Mouse (Mus musculus) thymus, adult 2 months (tissue): Measurements from ENCODE around the gene Fli1.

Experiments used
- CTCF ChIP-seq: fragments of 200-500 bp; IDR thresholded peaks from 2 replicates; pipeline ENCODE4 v1.5.1; 2012; ENCODE audit warnings: mild to moderate bottlenecking, control low read depth, low read length, moderate library complexity, borderline replicate concordance; ENCODE audit not compliant: control insufficient read depth, poor library complexity, insufficient read depth; ENCODE audit errors: extremely low read depth
- POLR2A ChIP-seq: fragments of 200-500 bp; IDR thresholded peaks from 2 replicates; pipeline ENCODE4 v1.6.1; 2012; ENCODE audit warnings: mild to moderate bottlenecking, low read length, control low read depth, moderate library complexity; ENCODE audit not compliant: control insufficient read depth, poor library complexity, insufficient read depth; ENCODE audit errors: extremely low read depth

DNA sequence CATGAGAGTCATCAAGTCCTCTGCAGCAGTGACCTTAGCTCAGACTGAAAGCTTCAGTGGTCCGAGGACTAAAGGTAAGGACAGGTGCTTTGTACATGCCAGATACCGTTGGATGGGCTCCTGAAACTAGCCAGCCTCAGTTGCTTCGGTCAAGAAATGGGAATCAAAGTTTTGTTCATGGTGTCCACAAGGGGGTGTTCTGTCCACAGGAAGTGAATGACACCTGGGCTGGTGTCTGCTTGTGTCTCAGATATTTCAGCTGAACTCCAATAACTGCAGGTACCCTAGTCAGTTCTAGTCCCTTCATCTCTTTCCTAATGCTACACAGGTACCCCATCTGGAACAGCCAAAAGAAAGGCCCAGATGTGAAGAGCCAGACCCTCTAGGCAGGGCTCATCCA, 86.0 kb downstream of the Fli1 start:
- no peak for TF ChIP-seq CTCF
- TF ChIP-seq POLR2A = no peak
